Mouse (Mus musculus) right cerebral cortex, adult 18-20 months (tissue): ENCODE measurements around the gene Rora.

Source experiments
- DNase-seq: peaks from one replicate; pipeline ENCODE4 v3.0.0; 2022; ENCODE audit warnings: mixed read lengths

Rora gene

GRCm38 (mm10) chr9:69321956-69322355 lies 668.4 kb downstream of the Rora start:
- DNase-seq, result no peak

GRCm38 (mm10) chr9:69323831-69324230 lies 670.2 kb downstream of the Rora start:
- no peak for DNase-seq

- DNase-seq, result no peak
These were observed 673.5 kb downstream of the Rora start for GRCm38 (mm10) chr9:69327077-69327476.

GRCm38 (mm10) chr9:69327591-69327990 lies 674.0 kb downstream of the Rora start:
- DNase-seq, result no peak

- no peak for DNase-seq
These were observed 678.2 kb downstream of the Rora start for GRCm38 (mm10) chr9:69331790-69332189.

GRCm38 (mm10) chr9:69332802-69333568 lies 679.4 kb downstream of the Rora start:
- no peak for DNase-seq

GRCm38 (mm10) chr9:69333654-69334053 lies 680.1 kb downstream of the Rora start:
- DNase-seq, result no peak

- DNase-seq, result no peak
These were observed 680.5 kb downstream of the Rora start for GRCm38 (mm10) chr9:69334106-69334505.

GRCm38 (mm10) chr9:69336063-69336462 lies 682.5 kb downstream of the Rora start:
- DNase-seq, result no peak

- DNase-seq, result no peak
These were observed 685.6 kb downstream of the Rora start for GRCm38 (mm10) chr9:69339199-69339598.

- no peak for DNase-seq
These were observed 686.2 kb downstream of the Rora start for GRCm38 (mm10) chr9:69339829-69340228.

- DNase-seq, result no peak
These were observed 686.8 kb downstream of the Rora start for GRCm38 (mm10) chr9:69340421-69340820.

- no peak for DNase-seq
These were observed 690.3 kb downstream of the Rora start for GRCm38 (mm10) chr9:69343881-69344280.

- no peak for DNase-seq
These were observed 692.0 kb downstream of the Rora start for GRCm38 (mm10) chr9:69345550-69345949.

GRCm38 (mm10) chr9:69347796-69348195 lies 694.2 kb downstream of the Rora start:
- DNase-seq, result no peak

GRCm38 (mm10) chr9:69349537-69349936 lies 696.0 kb downstream of the Rora start:
- no peak for DNase-seq

GRCm38 (mm10) chr9:69354228-69354627 lies 700.6 kb downstream of the Rora start:
- no peak for DNase-seq

GRCm38 (mm10) chr9:69357834-69358233 lies 704.2 kb downstream of the Rora start:
- peak; percentile 53 for DNase-seq

GRCm38 (mm10) chr9:69358797-69359196 lies 705.2 kb downstream of the Rora start:
- no peak for DNase-seq

GRCm38 (mm10) chr9:69361951-69362445 lies 708.4 kb downstream of the Rora start:
- DNase-seq, result no peak

- no peak for DNase-seq
These were observed 709.2 kb downstream of the Rora start for GRCm38 (mm10) chr9:69362766-69363165.

GRCm38 (mm10) chr9:69364117-69364516 lies 710.5 kb downstream of the Rora start:
- DNase-seq, result no peak

- no peak for DNase-seq
These were observed 713.5 kb downstream of the Rora start for GRCm38 (mm10) chr9:69367055-69367454.

GRCm38 (mm10) chr9:69368071-69368470 lies 714.5 kb downstream of the Rora start:
- DNase-seq, result peak; percentile 63
